Mouse (Mus musculus): Measurements from ENCODE around the gene Tpm3. TPM values are rescaled to one million over a fixed set of nuclear protein-coding genes. Genes with fewer than 3 reads are reported as not detected.

The Tpm3 gene
- polyA plus RNA-seq, 1 experiment from 2014 or later = 343 TPM

DNA sequence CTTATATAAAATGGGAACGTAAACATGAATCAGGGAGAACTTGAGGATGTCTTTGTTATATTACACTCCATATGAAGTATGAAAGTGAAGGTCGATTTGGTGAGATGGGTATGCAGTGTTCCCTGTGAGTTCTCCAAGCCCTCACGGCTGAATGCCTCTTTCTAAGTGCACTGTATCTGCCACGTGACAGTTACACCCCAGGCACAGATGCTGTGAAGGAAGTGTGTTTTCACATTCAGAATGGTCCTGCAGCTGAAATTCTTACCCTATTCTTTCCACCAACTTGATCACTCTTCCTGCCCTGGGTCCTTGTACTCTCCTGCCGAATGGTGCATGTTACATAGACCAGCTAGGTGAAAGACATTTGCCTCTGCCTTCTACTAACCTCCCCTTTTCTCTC is 25.5 kb downstream of the Tpm3 start:
- no peak overlapping the region for H3K4me3 ChIP-seq (ENCODE audit: low read length)
- H3K27me3 ChIP-seq (replicated peaks; ENCODE audit: control insufficient read depth, insufficient read depth, low read length) = no peaks in the 10 kb centered on the region
- 75% methylated on average over 5 of the region's 5 CpGs for WGBS
- H3K36me3 ChIP-seq (ENCODE audit: control insufficient read depth, insufficient read depth, low read length) = peaks cover 16% of the 10 kb centered on the region
- H3K9me3 ChIP-seq (ENCODE audit: control insufficient read depth, low read length) = no peaks in the 10 kb centered on the region
- no peaks in the 10 kb centered on the region for H3K4me1 ChIP-seq (ENCODE audit: control insufficient read depth, insufficient read depth, low read depth, low read length)
- H3K4me2 ChIP-seq (ENCODE audit: low read length) = no peak overlapping the region
- H3K9ac ChIP-seq (ENCODE audit: low read depth, low read length) = no peak overlapping the region
- H3K27ac ChIP-seq (ENCODE audit: low read depth, low read length) = no peak overlapping the region
- ATAC-seq = no peak

DNA sequence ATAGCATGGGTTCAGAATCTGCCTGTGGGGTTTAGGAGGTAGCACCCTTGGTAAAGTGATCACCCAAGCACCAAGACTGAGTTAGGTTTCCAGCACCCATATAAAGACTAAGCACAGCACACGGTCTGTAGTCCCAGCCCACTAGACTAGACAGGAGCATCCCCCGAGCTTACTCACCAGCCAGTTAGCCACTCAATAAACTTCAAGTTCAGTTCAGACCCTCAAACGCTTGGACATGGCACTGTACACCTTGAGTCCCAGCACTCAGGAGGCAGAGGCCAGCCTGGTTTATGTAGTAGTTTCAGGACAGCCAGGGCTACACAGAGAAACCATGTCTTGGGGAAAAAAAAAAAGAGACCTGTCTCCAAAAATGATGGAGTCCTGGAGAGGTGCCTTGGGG is 28.6 kb downstream of the Tpm3 start:
- no peak for ATAC-seq
- H3K9ac ChIP-seq (ENCODE audit: low read depth, low read length) = no peak overlapping the region
- H3K36me3 ChIP-seq (ENCODE audit: control insufficient read depth, insufficient read depth, low read length) = peaks cover 9% of the 10 kb centered on the region; the same call in 1 of the 2 replicates
- H3K4me3 ChIP-seq (ENCODE audit: low read length) = no peak overlapping the region
- no peak overlapping the region for H3K4me2 ChIP-seq (ENCODE audit: low read length)
- 88% methylated on average over 3 of the region's 3 CpGs for WGBS
- no peaks in the 10 kb centered on the region for H3K9me3 ChIP-seq (ENCODE audit: control insufficient read depth, low read length)
- H3K27me3 ChIP-seq (replicated peaks; ENCODE audit: control insufficient read depth, insufficient read depth, low read length) = no peaks in the 10 kb centered on the region
- H3K4me1 ChIP-seq (ENCODE audit: control insufficient read depth, insufficient read depth, low read depth, low read length) = no peaks in the 10 kb centered on the region
- no peak overlapping the region for H3K27ac ChIP-seq (ENCODE audit: low read depth, low read length)

DNA sequence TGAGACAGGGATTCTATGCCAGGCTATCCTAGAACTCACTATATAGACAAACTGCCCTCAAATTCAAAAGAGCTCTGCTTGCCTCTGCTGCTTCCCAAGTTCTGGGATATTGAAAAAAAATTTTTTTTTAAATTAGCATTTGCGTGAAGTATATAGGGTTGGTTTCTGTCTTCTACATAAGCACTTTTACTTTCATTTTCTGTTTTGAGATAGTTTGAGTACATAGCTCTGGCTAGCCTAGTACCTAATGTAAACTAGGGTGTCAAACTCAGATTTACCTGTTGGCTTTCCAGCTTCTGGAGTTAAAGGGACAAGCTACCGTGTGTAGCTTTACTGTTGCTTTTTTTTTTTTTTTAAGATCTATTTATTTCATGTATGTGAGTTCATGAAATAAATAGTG is 29.2 kb downstream of the Tpm3 start:
- Histone ChIP-seq H3K9me3 (ENCODE audit: control insufficient read depth, low read length) (no peaks in the 10 kb centered on the region), H3K36me3 (ENCODE audit: control insufficient read depth, insufficient read depth, low read length) (peaks cover 9% of the 10 kb centered on the region; the same call in 1 of the 2 replicates)
- WGBS = 95% methylated on average over 2 of the region's 2 CpGs

DNA sequence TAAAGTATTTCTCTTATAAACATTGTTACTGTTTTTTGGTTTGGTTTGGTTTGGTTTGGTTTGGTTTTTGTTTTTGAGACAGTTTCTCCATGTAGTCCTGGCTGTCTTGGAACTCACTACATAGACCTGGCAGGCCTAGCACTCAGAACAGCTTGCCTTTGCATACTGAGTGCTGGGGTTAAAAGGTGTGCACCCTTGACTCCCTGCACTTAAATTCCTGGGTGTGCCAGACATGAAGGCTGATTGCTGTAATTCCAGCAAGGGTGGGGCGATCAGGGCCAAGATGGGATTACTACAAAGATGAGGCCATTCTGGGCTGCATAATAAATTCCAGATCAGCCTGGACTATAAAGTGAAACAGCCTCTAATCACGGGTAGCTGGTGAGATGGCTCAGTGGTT is 29.8 kb downstream of the Tpm3 start:
- Histone ChIP-seq H3K27me3 (replicated peaks; ENCODE audit: control insufficient read depth, insufficient read depth, low read length) (no peaks in the 10 kb centered on the region), H3K4me3 (ENCODE audit: low read length) (no peak overlapping the region), H3K9ac (ENCODE audit: low read depth, low read length) (no peak overlapping the region), H3K36me3 (ENCODE audit: control insufficient read depth, insufficient read depth, low read length) (peaks cover 9% of the 10 kb centered on the region; the same call in 1 of the 2 replicates), H3K4me1 (ENCODE audit: control insufficient read depth, insufficient read depth, low read depth, low read length) (no peaks in the 10 kb centered on the region), H3K27ac (ENCODE audit: low read depth, low read length) (no peak overlapping the region), H3K9me3 (ENCODE audit: control insufficient read depth, low read length) (no peaks in the 10 kb centered on the region), H3K4me2 (ENCODE audit: low read length) (no peak overlapping the region)
- no peak for ATAC-seq
- 76% methylated on average over 2 of the region's 2 CpGs for WGBS

More for the DNA sequence above, 29.2 kb downstream of the Tpm3 start:
- H3K4me3 ChIP-seq (ENCODE audit: low read length) = no peak overlapping the region
- H3K9ac ChIP-seq (ENCODE audit: low read depth, low read length) = no peak overlapping the region
- ATAC-seq = no peak
- H3K4me1 ChIP-seq (ENCODE audit: control insufficient read depth, insufficient read depth, low read depth, low read length) = no peaks in the 10 kb centered on the region
- H3K27ac ChIP-seq (ENCODE audit: low read depth, low read length) = no peak overlapping the region
- H3K27me3 ChIP-seq (replicated peaks; ENCODE audit: control insufficient read depth, insufficient read depth, low read length) = no peaks in the 10 kb centered on the region
- no peak overlapping the region for H3K4me2 ChIP-seq (ENCODE audit: low read length)

DNA sequence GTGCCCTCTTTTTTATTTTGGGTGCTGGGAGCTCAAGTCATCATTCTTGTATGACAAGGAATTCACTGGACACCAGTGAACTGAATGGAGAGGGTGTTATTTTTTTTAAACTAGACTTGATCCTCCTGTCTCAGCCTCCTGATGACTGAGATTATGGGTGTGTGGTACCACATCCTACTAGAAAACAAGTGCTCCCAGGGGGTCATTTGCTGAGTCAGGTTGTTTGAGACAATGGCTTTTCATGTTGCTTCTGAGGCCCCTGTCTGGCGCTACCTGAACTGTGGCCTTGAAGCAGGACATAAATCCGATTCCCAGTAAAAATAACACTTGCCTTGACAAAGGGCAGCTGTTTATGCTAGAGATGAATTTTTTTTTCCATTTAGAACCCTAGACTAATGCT is 30.7 kb downstream of the Tpm3 start:
- H3K4me2 ChIP-seq (ENCODE audit: low read length) = no peak overlapping the region
- peaks cover 9% of the 10 kb centered on the region; the same call in 1 of the 2 replicates for H3K36me3 ChIP-seq (ENCODE audit: control insufficient read depth, insufficient read depth, low read length)
- no peaks in the 10 kb centered on the region for H3K4me1 ChIP-seq (ENCODE audit: control insufficient read depth, insufficient read depth, low read depth, low read length)
- ATAC-seq = no peak
- H3K9ac ChIP-seq (ENCODE audit: low read depth, low read length) = no peak overlapping the region
- H3K27me3 ChIP-seq (replicated peaks; ENCODE audit: control insufficient read depth, insufficient read depth, low read length) = no peaks in the 10 kb centered on the region
- no peak overlapping the region for H3K4me3 ChIP-seq (ENCODE audit: low read length)
- no peak overlapping the region for H3K27ac ChIP-seq (ENCODE audit: low read depth, low read length)
- WGBS = 92% methylated on average over 2 of the region's 2 CpGs
- H3K9me3 ChIP-seq (ENCODE audit: control insufficient read depth, low read length) = no peaks in the 10 kb centered on the region

DNA sequence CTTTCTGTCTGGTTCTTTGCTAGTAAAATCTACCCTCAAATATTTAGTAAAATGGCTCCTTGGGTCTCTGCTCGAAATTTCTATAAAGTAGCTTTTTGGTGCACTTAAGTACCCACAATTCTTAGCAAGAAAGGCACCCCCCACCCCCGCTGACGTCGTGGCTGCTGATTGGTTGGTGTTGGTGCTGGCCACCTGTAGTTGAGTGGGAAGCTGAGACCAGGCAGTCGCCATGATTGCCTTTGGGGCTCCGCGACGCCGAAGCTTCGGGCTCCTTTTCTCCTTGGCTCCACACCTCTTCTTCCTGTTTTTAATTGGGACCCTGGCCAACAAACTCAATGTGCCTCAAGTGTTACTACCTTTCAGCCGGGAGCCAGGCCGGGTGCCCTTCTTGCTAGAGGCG is 31.5 kb downstream of the Tpm3 start, which contains the start of gene Nup210l:
TSS of gene Nup210l (plus strand) at position 195 of the 400 bp plus-strand sequence.
- H3K9me3 ChIP-seq (ENCODE audit: control insufficient read depth, low read length) = no peaks in the 10 kb centered on the region
- H3K27me3 ChIP-seq (replicated peaks; ENCODE audit: control insufficient read depth, insufficient read depth, low read length) = no peaks in the 10 kb centered on the region
- H3K27ac ChIP-seq (ENCODE audit: low read depth, low read length) = no peak within 1 kb of the TSS
- H3K4me2 ChIP-seq (ENCODE audit: low read length) = no peak within 1 kb of the TSS
- H3K4me1 ChIP-seq (ENCODE audit: control insufficient read depth, insufficient read depth, low read depth, low read length) = no peaks in the 10 kb centered on the region
- peaks cover 6% of the 10 kb centered on the region; the same call in 1 of the 2 replicates for H3K36me3 ChIP-seq (ENCODE audit: control insufficient read depth, insufficient read depth, low read length)
- H3K9ac ChIP-seq (ENCODE audit: low read depth, low read length) = no peak within 1 kb of the TSS
- ATAC-seq = no peak
- no peak within 1 kb of the TSS for H3K4me3 ChIP-seq (ENCODE audit: low read length)
- 87% methylated on average over 13 of the region's 13 CpGs for WGBS

DNA sequence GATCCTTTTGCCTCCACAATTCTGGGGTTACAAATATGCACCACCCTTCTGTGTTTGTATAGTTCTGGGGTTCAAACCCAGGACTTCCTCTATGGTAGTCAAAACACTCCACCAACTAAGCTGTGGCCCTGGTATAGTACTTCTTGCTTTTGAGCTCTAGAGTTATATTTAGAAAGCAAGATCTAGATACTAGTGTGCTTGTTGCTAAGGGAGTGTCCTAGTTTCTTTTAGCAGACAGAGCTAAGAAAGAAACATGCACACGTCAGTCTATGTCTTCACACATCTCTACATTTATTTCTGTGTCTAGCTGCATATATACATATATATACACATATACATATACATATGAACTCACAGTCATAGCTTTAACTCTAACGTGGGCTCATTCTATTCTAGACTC is 39.3 kb downstream of the Tpm3 start:
- Histone ChIP-seq H3K27ac (ENCODE audit: low read depth, low read length) (no peak overlapping the region), H3K4me1 (ENCODE audit: control insufficient read depth, insufficient read depth, low read depth, low read length) (no peaks in the 10 kb centered on the region), H3K9me3 (ENCODE audit: control insufficient read depth, low read length) (no peaks in the 10 kb centered on the region), H3K36me3 (ENCODE audit: control insufficient read depth, insufficient read depth, low read length) (no peaks in the 10 kb centered on the region), H3K4me2 (ENCODE audit: low read length) (no peak overlapping the region), H3K9ac (ENCODE audit: low read depth, low read length) (no peak overlapping the region), H3K4me3 (ENCODE audit: low read length) (no peak overlapping the region), H3K27me3 (replicated peaks; ENCODE audit: control insufficient read depth, insufficient read depth, low read length) (no peaks in the 10 kb centered on the region)
- no peak for ATAC-seq
- WGBS = 91% methylated on average over 2 of the region's 2 CpGs

DNA sequence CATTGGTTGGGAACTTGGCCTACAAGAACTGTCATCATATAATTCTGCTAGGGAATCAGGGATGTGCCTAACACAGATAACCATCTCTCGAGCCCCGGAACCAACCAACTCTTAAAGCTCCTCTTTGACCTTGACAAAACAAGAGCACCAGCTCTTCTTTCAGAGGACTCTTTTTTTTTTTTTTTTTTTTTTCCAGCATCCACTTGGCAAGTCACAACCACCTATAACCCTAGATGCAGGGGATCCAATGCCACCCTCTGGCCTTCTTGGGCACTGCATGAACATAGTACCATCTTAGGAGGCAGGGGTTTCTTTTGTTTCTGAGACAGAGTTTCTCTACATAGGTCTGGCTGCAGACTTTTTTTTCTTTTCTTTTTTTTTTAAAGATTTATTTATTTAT is 41.9 kb downstream of the Tpm3 start:
- Histone ChIP-seq H3K9me3 (ENCODE audit: control insufficient read depth, low read length) (no peaks in the 10 kb centered on the region), H3K4me1 (ENCODE audit: control insufficient read depth, insufficient read depth, low read depth, low read length) (no peaks in the 10 kb centered on the region), H3K27me3 (replicated peaks; ENCODE audit: control insufficient read depth, insufficient read depth, low read length) (no peaks in the 10 kb centered on the region), H3K9ac (ENCODE audit: low read depth, low read length) (no peak overlapping the region), H3K36me3 (ENCODE audit: control insufficient read depth, insufficient read depth, low read length) (no peaks in the 10 kb centered on the region), H3K4me3 (ENCODE audit: low read length) (no peak overlapping the region), H3K4me2 (ENCODE audit: low read length) (no peak overlapping the region), H3K27ac (ENCODE audit: low read depth, low read length) (no peak overlapping the region)
- 94% methylated on average over 2 of the region's 2 CpGs for WGBS
- no peak for ATAC-seq

DNA sequence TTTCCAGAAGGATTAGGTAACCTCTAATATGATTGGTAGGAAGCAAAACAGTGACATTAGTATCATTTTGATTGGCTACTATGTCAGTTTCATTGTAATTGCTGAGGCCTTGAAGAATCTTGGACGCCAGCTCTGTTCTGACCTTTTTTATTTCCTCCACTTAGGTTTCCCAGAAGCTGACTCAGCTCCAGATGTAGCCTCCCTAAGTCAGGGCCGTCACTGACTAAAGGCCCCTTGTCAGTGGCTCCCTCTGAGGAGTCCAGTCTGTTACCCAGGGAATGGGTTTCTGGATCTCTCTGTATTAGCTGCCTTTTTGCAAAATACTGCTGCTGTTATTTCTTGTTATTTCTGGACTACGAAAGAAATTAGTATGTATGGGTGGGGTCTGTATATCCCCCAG is 43.1 kb downstream of the Tpm3 start:
- H3K27me3 ChIP-seq (replicated peaks; ENCODE audit: control insufficient read depth, insufficient read depth, low read length) = no peaks in the 10 kb centered on the region
- H3K4me2 ChIP-seq (ENCODE audit: low read length) = no peak overlapping the region
- WGBS = 73% methylated on average over 3 of the region's 3 CpGs
- no peaks in the 10 kb centered on the region for H3K9me3 ChIP-seq (ENCODE audit: control insufficient read depth, low read length)
- no peaks in the 10 kb centered on the region for H3K4me1 ChIP-seq (ENCODE audit: control insufficient read depth, insufficient read depth, low read depth, low read length)
- H3K27ac ChIP-seq (ENCODE audit: low read depth, low read length) = no peak overlapping the region
- no peak overlapping the region for H3K9ac ChIP-seq (ENCODE audit: low read depth, low read length)
- no peak for ATAC-seq
- no peak overlapping the region for H3K4me3 ChIP-seq (ENCODE audit: low read length)
- no peaks in the 10 kb centered on the region for H3K36me3 ChIP-seq (ENCODE audit: control insufficient read depth, insufficient read depth, low read length)
